Mouse (Mus musculus): Measurements from ENCODE around the gene Ggnbp2. TPM values are rescaled to one million over a fixed set of nuclear protein-coding genes. Genes with fewer than 3 reads are reported as not detected.

Ggnbp2 gene
- polyA plus RNA-seq, 1 experiment from 2014 or later: 41.7 TPM

GRCm38 (mm10) chr11:84822487-84822886 is 48.1 kb downstream of the Ggnbp2 start:
- H3K27ac ChIP-seq (replicated peaks): peak overlapping the region; percentile 85
- ATAC-seq (ENCODE audit: extremely low read depth, insufficient number of reproducible peaks, low FRiP score, low TSS enrichment): no peak
- 40% methylated on average over 5 of the region's 5 CpGs for WGBS
- H3K9me3 ChIP-seq: no peaks in the 10 kb centered on the region
- peaks cover 83% of the 10 kb centered on the region for H3K4me1 ChIP-seq
- H3K4me2 ChIP-seq: peak overlapping the region; percentile 83
- H3K36me3 ChIP-seq: peaks cover 27% of the 10 kb centered on the region
- peak overlapping the region; percentile 74 for H3K9ac ChIP-seq
- peaks cover 31% of the 10 kb centered on the region for H3K27me3 ChIP-seq (replicated peaks)
- peak overlapping the region; percentile 32 for H3K4me3 ChIP-seq

- peak overlapping the region; percentile 12; the same call in 1 of the 2 replicates for H3K9ac ChIP-seq
- peaks cover 71% of the 10 kb centered on the region for H3K4me1 ChIP-seq
- no peak overlapping the region for H3K27ac ChIP-seq (replicated peaks)
- no peak overlapping the region for H3K4me3 ChIP-seq
- peaks cover 31% of the 10 kb centered on the region for H3K36me3 ChIP-seq
- H3K9me3 ChIP-seq: no peaks in the 10 kb centered on the region
- 87% methylated on average over 9 of the region's 9 CpGs for WGBS
- H3K4me2 ChIP-seq: peak overlapping the region; percentile 83; the same call in 1 of the 2 replicates
- ATAC-seq (ENCODE audit: extremely low read depth, insufficient number of reproducible peaks, low FRiP score, low TSS enrichment): no peak
- H3K27me3 ChIP-seq (replicated peaks): peaks cover 31% of the 10 kb centered on the region
Measured at GRCm38 (mm10) chr11:84821131-84821770, 49.4 kb downstream of the Ggnbp2 start.

GRCm38 (mm10) chr11:84818961-84819692 is 51.5 kb downstream of the Ggnbp2 start, which contains the start of gene Mrm1:
Gene Mrm1 (minus strand): TSS chr11:84819515.
- Histone ChIP-seq H3K36me3 (peaks cover 22% of the 10 kb centered on the region), H3K9ac (peak within 1 kb of the TSS; percentile 88), H3K4me1 (peaks cover 50% of the 10 kb centered on the region), H3K4me3 (peak within 1 kb of the TSS; percentile 76), H3K27me3 (replicated peaks) (peaks cover 22% of the 10 kb centered on the region), H3K4me2 (peak within 1 kb of the TSS; percentile 98), H3K9me3 (no peaks in the 10 kb centered on the region), H3K27ac (replicated peaks) (peak within 1 kb of the TSS; percentile 89)
- WGBS: under 1% methylated on average over 55 of the region's 55 CpGs
- ATAC-seq (ENCODE audit: extremely low read depth, insufficient number of reproducible peaks, low FRiP score, low TSS enrichment): peak; percentile 65

- ATAC-seq (ENCODE audit: extremely low read depth, insufficient number of reproducible peaks, low FRiP score, low TSS enrichment): no peak
- no peaks in the 10 kb centered on the region for H3K9me3 ChIP-seq
- WGBS: under 1% methylated on average over 39 of the region's 39 CpGs
Measured at GRCm38 (mm10) chr11:84818085-84818960, 52.3 kb downstream of the Ggnbp2 start.

GRCm38 (mm10) chr11:84817362-84817761 is 53.3 kb downstream of the Ggnbp2 start:
- Histone ChIP-seq H3K36me3 (peaks cover 34% of the 10 kb centered on the region), H3K9ac (no peak overlapping the region), H3K9me3 (no peaks in the 10 kb centered on the region), H3K4me3 (no peak overlapping the region), H3K27ac (replicated peaks) (no peak overlapping the region), H3K4me1 (peaks cover 37% of the 10 kb centered on the region), H3K27me3 (replicated peaks) (peaks cover 22% of the 10 kb centered on the region), H3K4me2 (no peak overlapping the region)
- no peak for ATAC-seq (ENCODE audit: extremely low read depth, insufficient number of reproducible peaks, low FRiP score, low TSS enrichment)
- WGBS: 82% methylated on average over 6 of the region's 6 CpGs

More at GRCm38 (mm10) chr11:84818085-84818960, 52.3 kb downstream of the Ggnbp2 start:
- Histone ChIP-seq H3K4me1 (peaks cover 46% of the 10 kb centered on the region), H3K36me3 (peaks cover 25% of the 10 kb centered on the region), H3K9ac (peak overlapping the region; percentile 88), H3K27ac (replicated peaks) (peak overlapping the region; percentile 89), H3K4me2 (peak overlapping the region; percentile 98), H3K27me3 (replicated peaks) (peaks cover 22% of the 10 kb centered on the region), H3K4me3 (peak overlapping the region; percentile 76)

- peaks cover 3% of the 10 kb centered on the region for H3K27me3 ChIP-seq (replicated peaks)
- no peaks in the 10 kb centered on the region for H3K9me3 ChIP-seq
- H3K4me2 ChIP-seq: no peak overlapping the region
- H3K4me3 ChIP-seq: no peak overlapping the region
- ATAC-seq (ENCODE audit: extremely low read depth, insufficient number of reproducible peaks, low FRiP score, low TSS enrichment): no peak
- 57% methylated on average over 13 of the region's 13 CpGs for WGBS
- H3K4me1 ChIP-seq: peaks cover 14% of the 10 kb centered on the region
- no peak overlapping the region for H3K27ac ChIP-seq (replicated peaks)
- H3K36me3 ChIP-seq: peaks cover 22% of the 10 kb centered on the region
- H3K9ac ChIP-seq: peak overlapping the region; percentile 4; the same call in 1 of the 2 replicates
Measured at GRCm38 (mm10) chr11:84813724-84814510, 56.7 kb downstream of the Ggnbp2 start.

- 83% methylated on average over 4 of the region's 4 CpGs for WGBS
- no peak overlapping the region for H3K9ac ChIP-seq
- no peaks in the 10 kb centered on the region for H3K9me3 ChIP-seq
- no peak overlapping the region for H3K4me2 ChIP-seq
- H3K27me3 ChIP-seq (replicated peaks): peaks cover 31% of the 10 kb centered on the region
- no peak for ATAC-seq (ENCODE audit: extremely low read depth, insufficient number of reproducible peaks, low FRiP score, low TSS enrichment)
- H3K36me3 ChIP-seq: no peaks in the 10 kb centered on the region
- no peaks in the 10 kb centered on the region for H3K4me1 ChIP-seq
- no peak overlapping the region for H3K4me3 ChIP-seq
- no peak overlapping the region for H3K27ac ChIP-seq (replicated peaks)
Measured at GRCm38 (mm10) chr11:84804373-84804772, 66.2 kb downstream of the Ggnbp2 start.

- H3K27ac ChIP-seq (replicated peaks): no peak overlapping the region
- WGBS: 16% methylated on average over 21 of the region's 21 CpGs
- no peak overlapping the region for H3K4me3 ChIP-seq
- no peaks in the 10 kb centered on the region for H3K9me3 ChIP-seq
- ATAC-seq (ENCODE audit: extremely low read depth, insufficient number of reproducible peaks, low FRiP score, low TSS enrichment): no peak
- H3K27me3 ChIP-seq (replicated peaks): peaks cover 23% of the 10 kb centered on the region
- no peak overlapping the region for H3K4me2 ChIP-seq
- H3K9ac ChIP-seq: no peak overlapping the region
- H3K4me1 ChIP-seq: no peaks in the 10 kb centered on the region
- H3K36me3 ChIP-seq: no peaks in the 10 kb centered on the region
Measured at GRCm38 (mm10) chr11:84797627-84798353, 72.8 kb downstream of the Ggnbp2 start.

GRCm38 (mm10) chr11:84797026-84797425 is 73.6 kb downstream of the Ggnbp2 start:
- peaks cover 20% of the 10 kb centered on the region for H3K27me3 ChIP-seq (replicated peaks)
- no peak for ATAC-seq (ENCODE audit: extremely low read depth, insufficient number of reproducible peaks, low FRiP score, low TSS enrichment)
- no peak overlapping the region for H3K4me3 ChIP-seq
- no peaks in the 10 kb centered on the region for H3K36me3 ChIP-seq
- 46% methylated on average over 10 of the region's 10 CpGs for WGBS
- no peaks in the 10 kb centered on the region for H3K9me3 ChIP-seq
- no peak overlapping the region for H3K9ac ChIP-seq
- no peak overlapping the region for H3K27ac ChIP-seq (replicated peaks)
- H3K4me1 ChIP-seq: no peaks in the 10 kb centered on the region
- H3K4me2 ChIP-seq: no peak overlapping the region

GRCm38 (mm10) chr11:84794496-84795113 is 76.0 kb downstream of the Ggnbp2 start:
- Histone ChIP-seq H3K27me3 (replicated peaks) (peaks cover 26% of the 10 kb centered on the region), H3K36me3 (no peaks in the 10 kb centered on the region), H3K27ac (replicated peaks) (no peak overlapping the region), H3K4me3 (0 out of 2 replicates have a peak overlapping the region, but pooled peaks have one; percentile 7), H3K9me3 (no peaks in the 10 kb centered on the region), H3K9ac (no peak overlapping the region), H3K4me2 (peak overlapping the region; percentile 47), H3K4me1 (no peaks in the 10 kb centered on the region)
- no peak for ATAC-seq (ENCODE audit: extremely low read depth, insufficient number of reproducible peaks, low FRiP score, low TSS enrichment)
- 11% methylated on average over 17 of the region's 17 CpGs for WGBS
